Mouse (Mus musculus): Measurements from ENCODE around the gene Dync2h1.

DNA sequence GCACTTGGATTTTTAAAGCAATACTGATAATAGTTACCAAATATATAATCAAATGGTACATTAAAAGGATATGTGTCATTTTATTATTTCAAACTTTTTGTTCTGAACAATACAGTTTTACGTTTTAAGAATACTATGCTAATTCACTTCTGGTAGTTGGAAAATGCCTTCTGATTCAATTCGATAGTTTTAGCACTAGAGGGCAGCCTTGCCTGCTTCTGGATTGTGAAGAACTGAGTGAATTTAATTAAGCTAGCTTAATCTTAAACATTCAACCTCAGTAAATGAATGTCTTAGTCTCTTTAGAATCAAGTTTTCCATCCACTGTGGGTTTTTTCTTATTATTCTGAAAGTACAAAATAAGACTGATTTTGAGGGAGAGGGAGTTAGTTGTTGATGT, 32.0 kb upstream of the Dync2h1 start:
- no peak for TF ChIP-seq POLR2A (IDR thresholded peaks at IDR 0.05; ENCODE audit: insufficient read depth, low read depth, low read length)
- TF ChIP-seq CTCF (IDR thresholded peaks at IDR 0.05; ENCODE audit: insufficient read depth, low read depth, low read length) = no peak
